Mouse (Mus musculus): Measurements from ENCODE around the gene Nipsnap3b.

DNA sequence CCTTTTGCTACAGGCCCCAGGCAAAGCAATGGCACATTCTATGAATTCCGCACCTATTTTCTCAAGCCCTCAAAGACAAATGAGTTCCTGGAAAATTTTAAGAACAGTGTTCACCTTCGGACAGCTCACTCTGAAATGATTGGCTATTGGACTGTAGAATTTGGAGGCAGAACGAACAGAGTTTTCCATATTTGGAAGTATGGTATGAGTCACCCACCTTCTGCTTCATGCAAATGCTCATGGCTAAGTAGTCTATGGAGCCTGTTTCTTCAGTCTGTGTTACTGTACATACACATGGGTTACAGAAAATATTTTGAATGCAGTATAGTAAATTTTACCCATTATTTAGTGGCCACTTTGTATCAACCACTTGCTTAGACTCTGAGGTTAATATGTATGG is 3.3 kb downstream of the Nipsnap3b start:
- TF ChIP-seq MAX (IDR thresholded peaks at IDR 0.05; ENCODE audit: low read depth): no peak
- TF ChIP-seq POLR2A (IDR thresholded peaks at IDR 0.05; ENCODE audit: insufficient read length, low read depth): no peak
- no peak for TF ChIP-seq MYOD1 (IDR thresholded peaks at IDR 0.05; ENCODE audit: control insufficient read depth in 1 of 3, insufficient read length in 2 of 3, low read depth in 2 of 3)
- no peak for TF ChIP-seq POLR2AphosphoS2 (IDR thresholded peaks at IDR 0.05; ENCODE audit: insufficient read length, low read depth)
- TF ChIP-seq USF1 (IDR thresholded peaks at IDR 0.05; ENCODE audit: low read depth): no peak
